Mouse (Mus musculus) left cerebral cortex, adult 2 months (tissue): ENCODE measurements around the gene Notch2. TPM values are rescaled to one million over a fixed set of nuclear protein-coding genes. Genes with fewer than 3 reads are reported as not detected.

Experiments
- DNase-seq, 2 experiments: peaks; one replicate each; pipeline ENCODE4 v3.0.0; 2021 to 2022; ENCODE audit warnings: low spot score in 2 of 2, mixed read lengths in 1 of 2; ENCODE audit errors: extremely low spot score in 1 of 2
- H3K27ac ChIP-seq: fragments of 200-600 bp; 2 replicates; pipeline ENCODE4 v1.8.1; 2022
- H3K4me3 ChIP-seq: fragments of 200-600 bp; 2 replicates; pipeline ENCODE4 v1.8.1; 2022
- CTCF ChIP-seq: fragments of 200-600 bp; IDR thresholded peaks from 2 replicates; pipeline ENCODE4 v1.8.1; 2022; ENCODE audit warnings: antibody characterized with exemption, mild to moderate bottlenecking, moderate library complexity
- intact Hi-C: fragments of 180-260 bp; cut with DNase I; formaldehyde crosslinking; loops from one replicate; pipeline ENCODE4 v1.15.1; 2025
- total RNA-seq, 2 experiments: library from RNA; stranded (reverse); gene quantifications; 2 replicates each; pipeline ENCODE4 v1.2.3; 2021

Notch2 gene
- total RNA-seq, 2 experiments from 2014 or later = 13.7 to 14.6 TPM

- Histone ChIP-seq H3K27ac (no peak overlapping the region), H3K4me3 (no peak overlapping the region)
- intact Hi-C loops = no loop called here
- TF ChIP-seq CTCF = no peak
- no peak for DNase-seq
Measured at GRCm38 (mm10) chr3:98087551-98087950, 74.2 kb downstream of the Notch2 start.

- intact Hi-C loops = no loop called here
- TF ChIP-seq CTCF = no peak
- Histone ChIP-seq H3K27ac (peak overlapping the region; percentile 28; the same call in 1 of the 2 replicates), H3K4me3 (no peak overlapping the region)
- DNase-seq = no peak
Measured at GRCm38 (mm10) chr3:98089702-98090101, 76.4 kb downstream of the Notch2 start.

GRCm38 (mm10) chr3:98090129-98090528, 76.8 kb downstream of the Notch2 start:
- H3K27ac ChIP-seq = peak overlapping the region; percentile 28; the same call in 1 of the 2 replicates

GRCm38 (mm10) chr3:98092680-98093370, 79.5 kb downstream of the Notch2 start:
- no peak overlapping the region for H3K4me3 ChIP-seq
- intact Hi-C loops = no loop called here
- no peak for TF ChIP-seq CTCF

More at GRCm38 (mm10) chr3:98090129-98090528, 76.8 kb downstream of the Notch2 start:
- H3K4me3 ChIP-seq = no peak overlapping the region
- DNase-seq = no peak
- intact Hi-C loops = no loop called here
- no peak for TF ChIP-seq CTCF

GRCm38 (mm10) chr3:98093954-98094353, 80.6 kb downstream of the Notch2 start:
- Histone ChIP-seq H3K27ac (no peak overlapping the region), H3K4me3 (no peak overlapping the region)
- intact Hi-C loops = no loop called here
- DNase-seq = no peak
- TF ChIP-seq CTCF = no peak

More at GRCm38 (mm10) chr3:98092680-98093370, 79.5 kb downstream of the Notch2 start:
- H3K27ac ChIP-seq = no peak overlapping the region
- DNase-seq = no peak

GRCm38 (mm10) chr3:98094629-98095583, 81.6 kb downstream of the Notch2 start:
- no peak for TF ChIP-seq CTCF
- H3K4me3 ChIP-seq = no peak overlapping the region
- intact Hi-C loops = no loop called here
- no peak overlapping the region for H3K27ac ChIP-seq
- no peak for DNase-seq

GRCm38 (mm10) chr3:98096981-98097380, 83.7 kb downstream of the Notch2 start:
- TF ChIP-seq CTCF = no peak
- Histone ChIP-seq H3K27ac (no peak overlapping the region), H3K4me3 (no peak overlapping the region)
- no peak for DNase-seq
- intact Hi-C loops = no loop called here

- intact Hi-C loops = no loop called here
- DNase-seq = no peak
- H3K4me3 ChIP-seq = no peak overlapping the region
- TF ChIP-seq CTCF = no peak
- no peak overlapping the region for H3K27ac ChIP-seq
Measured at GRCm38 (mm10) chr3:98098676-98099075, 85.3 kb downstream of the Notch2 start.

- Histone ChIP-seq H3K4me3 (no peak overlapping the region), H3K27ac (no peak overlapping the region)
- TF ChIP-seq CTCF = peak; percentile 25
- intact Hi-C loops = no loop called here
- DNase-seq = no peak
Measured at GRCm38 (mm10) chr3:98099287-98099686, 86.0 kb downstream of the Notch2 start.

GRCm38 (mm10) chr3:98101541-98101940, 88.2 kb downstream of the Notch2 start:
- Histone ChIP-seq H3K27ac (no peak overlapping the region), H3K4me3 (no peak overlapping the region)
- intact Hi-C loops = no loop called here
- no peak for TF ChIP-seq CTCF
- no peak for DNase-seq

- H3K4me3 ChIP-seq = no peak overlapping the region
- no peak for DNase-seq
- TF ChIP-seq CTCF = no peak
- H3K27ac ChIP-seq = no peak overlapping the region
- intact Hi-C loops = loop anchor here (5.0 kb wide), 2 partner anchors 93 to 178 kb away; partner anchors contain the start of gene Notch2
Measured at GRCm38 (mm10) chr3:98104851-98105471, 91.6 kb downstream of the Notch2 start.

- TF ChIP-seq CTCF = no peak
- peak overlapping the region; percentile 37; the same call in 1 of the 2 replicates for H3K27ac ChIP-seq
- intact Hi-C loops = loop anchor here (5.0 kb wide), 2 partner anchors 93 to 178 kb away; partner anchors contain the start of gene Notch2
- no peak for DNase-seq
- H3K4me3 ChIP-seq = no peak overlapping the region
Measured at GRCm38 (mm10) chr3:98105496-98105895, 92.2 kb downstream of the Notch2 start.
